Mouse (Mus musculus) brain, embryonic 14.5 days (tissue): ENCODE results near the gene Hsp90aa1. TPM values are rescaled to one million over a fixed set of nuclear protein-coding genes. Genes with fewer than 3 reads are reported as not detected.
"Not testable (repeated sequence)": the region's sequence is repeated elsewhere in the genome, so short reads cannot be mapped to it uniquely, and the experiment has no call there.

Experiments used
- DNase-seq: peaks from one replicate; pipeline ENCODE4 v3.0.0-alpha.2; 2011; ENCODE audit warnings: low read depth
- CTCF ChIP-seq: fragments of 200-500 bp; IDR thresholded peaks from 2 replicates; pipeline ENCODE4 v1.5.1; 2012; ENCODE audit warnings: inconsistent platforms, mild to moderate bottlenecking, moderate library complexity, borderline replicate concordance; ENCODE audit not compliant: insufficient read depth, insufficient read length; ENCODE audit errors: extremely low read depth
- POLR2A ChIP-seq: fragments of 200-500 bp; IDR thresholded peaks from 2 replicates; pipeline ENCODE4 v1.6.1; 2012; ENCODE audit warnings: mild to moderate bottlenecking, inconsistent platforms, borderline replicate concordance; ENCODE audit not compliant: poor library complexity, insufficient read depth, insufficient read length, severe bottlenecking; ENCODE audit errors: extremely low read depth
- polyA plus RNA-seq: library from polyadenylated mRNA; depleted of rRNA; stranded (reverse); fragments of >200 nt; gene quantifications from 2 replicates; pipeline ENCODE4 v1.2.3, GENCODE M21; 2012

The Hsp90aa1 gene
- polyA plus RNA-seq, 1 experiment = 488 TPM

- no peak for DNase-seq
- TF ChIP-seq CTCF (peak; percentile 27; the same call in 1 of the 2 replicates), POLR2A (no peak)
These were observed 11.3 kb upstream of the Hsp90aa1 start for GRCm38 (mm10) chr12:110713784-110714183.

GRCm38 (mm10) chr12:110711270-110711669, 8.7 kb upstream of the Hsp90aa1 start:
- no peak for TF ChIP-seq POLR2A
- TF ChIP-seq CTCF = no peak
- no peak for DNase-seq

DNA sequence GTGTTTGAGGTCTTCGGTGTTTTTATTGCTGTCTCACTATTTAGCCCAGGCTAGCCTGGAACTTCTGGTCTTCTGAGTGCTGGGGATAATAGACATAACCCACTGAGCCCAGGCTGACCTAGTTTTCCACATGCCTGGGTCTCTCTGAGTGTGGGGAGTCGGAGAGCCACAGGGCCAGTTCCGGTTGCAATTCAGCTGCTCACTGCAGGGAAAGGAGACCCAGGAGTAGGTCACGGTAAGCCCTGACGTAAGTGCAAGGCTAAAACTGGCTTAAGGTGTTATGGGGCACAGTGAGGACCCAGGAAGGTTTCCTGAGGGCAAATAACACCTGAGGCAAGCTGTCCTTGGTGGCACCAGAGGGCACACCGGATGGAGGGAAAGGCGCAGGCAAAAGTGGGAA, 4.9 kb upstream of the Hsp90aa1 start:
- no peak for TF ChIP-seq CTCF
- no peak for TF ChIP-seq POLR2A
- no peak for DNase-seq

GRCm38 (mm10) chr12:110706337-110707231, 4.1 kb upstream of the Hsp90aa1 start:
- TF ChIP-seq POLR2A (no peak), CTCF (peak; percentile 14; the same call in 1 of the 2 replicates)
- peak; percentile 82 for DNase-seq

- DNase-seq = not testable (repeated sequence)
These were observed 2.9 kb upstream of the Hsp90aa1 start for GRCm38 (mm10) chr12:110705419-110705818.

DNA sequence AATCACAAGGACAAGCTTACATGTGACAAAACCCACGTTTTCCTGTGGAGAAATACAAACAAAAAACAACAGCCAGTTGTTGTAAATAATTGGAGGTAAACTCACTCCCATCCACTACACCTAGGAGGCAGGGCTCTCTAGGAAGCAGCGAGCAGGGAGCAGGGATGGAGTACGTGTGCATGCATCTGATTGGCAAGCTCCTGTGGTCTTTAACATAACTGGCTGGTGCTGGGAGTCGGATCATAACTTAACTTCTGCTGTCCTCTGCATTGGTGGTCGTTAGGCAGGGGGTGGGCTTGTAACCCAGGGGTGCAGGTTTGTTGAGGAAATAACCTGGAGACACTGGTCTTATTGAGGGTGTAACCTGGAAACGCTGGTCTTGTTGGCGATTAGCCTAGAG, 1.2 kb upstream of the Hsp90aa1 start:
- TF ChIP-seq POLR2A (no peak), CTCF (no peak)
- no peak for DNase-seq

- DNase-seq = peak; percentile 90
- no peak for TF ChIP-seq POLR2A
- peak; percentile 99 for TF ChIP-seq CTCF
These were observed 512 bp upstream of the Hsp90aa1 start for GRCm38 (mm10) chr12:110703008-110703471.

DNA sequence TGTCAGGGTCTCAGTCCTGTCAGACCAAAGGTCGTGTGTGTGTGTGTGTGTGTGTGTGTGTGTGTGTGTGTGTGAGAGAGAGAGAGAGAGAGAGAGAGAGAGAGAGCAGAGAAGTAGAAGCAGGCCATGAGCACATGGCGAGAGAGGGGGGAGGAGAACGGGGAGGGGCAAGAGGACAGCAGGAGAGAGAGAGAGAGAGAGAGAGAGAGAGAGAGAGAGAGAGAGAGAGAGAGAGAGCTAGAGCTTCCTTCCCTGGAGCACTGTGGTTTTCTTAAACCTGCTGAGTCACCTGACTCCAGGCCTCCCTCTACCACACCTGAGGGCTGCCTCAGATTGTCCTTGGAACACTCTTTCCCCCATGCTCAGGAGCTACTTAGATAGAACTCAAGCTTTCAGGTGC, 1.2 kb downstream of the Hsp90aa1 start:
- DNase-seq = not testable (repeated sequence)

DNA sequence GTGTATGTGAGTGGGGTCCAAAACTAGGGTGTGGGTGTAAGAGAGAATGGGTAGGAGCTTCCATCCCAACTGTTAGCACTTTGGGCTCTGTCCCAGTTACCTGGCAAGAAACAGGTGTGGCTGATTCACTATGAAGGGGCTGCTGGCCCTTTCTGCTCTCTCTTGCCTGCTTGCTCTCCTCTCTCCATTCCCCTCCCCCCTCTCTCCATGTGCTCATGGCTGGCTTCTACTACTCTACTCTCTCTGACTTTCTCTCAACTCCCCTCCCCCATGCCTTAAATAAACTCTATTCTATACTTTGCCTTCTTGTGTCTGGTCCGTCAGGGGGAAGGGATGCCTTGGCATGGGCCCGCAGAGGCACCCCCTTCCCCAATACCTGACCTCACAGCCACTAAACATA, 1.8 kb downstream of the Hsp90aa1 start:
- no peak for TF ChIP-seq POLR2A
- TF ChIP-seq CTCF = no peak
- DNase-seq = no peak

- DNase-seq = no peak
- no peak for TF ChIP-seq POLR2A
These were observed 3.4 kb downstream of the Hsp90aa1 start for GRCm38 (mm10) chr12:110699171-110699547.

DNA sequence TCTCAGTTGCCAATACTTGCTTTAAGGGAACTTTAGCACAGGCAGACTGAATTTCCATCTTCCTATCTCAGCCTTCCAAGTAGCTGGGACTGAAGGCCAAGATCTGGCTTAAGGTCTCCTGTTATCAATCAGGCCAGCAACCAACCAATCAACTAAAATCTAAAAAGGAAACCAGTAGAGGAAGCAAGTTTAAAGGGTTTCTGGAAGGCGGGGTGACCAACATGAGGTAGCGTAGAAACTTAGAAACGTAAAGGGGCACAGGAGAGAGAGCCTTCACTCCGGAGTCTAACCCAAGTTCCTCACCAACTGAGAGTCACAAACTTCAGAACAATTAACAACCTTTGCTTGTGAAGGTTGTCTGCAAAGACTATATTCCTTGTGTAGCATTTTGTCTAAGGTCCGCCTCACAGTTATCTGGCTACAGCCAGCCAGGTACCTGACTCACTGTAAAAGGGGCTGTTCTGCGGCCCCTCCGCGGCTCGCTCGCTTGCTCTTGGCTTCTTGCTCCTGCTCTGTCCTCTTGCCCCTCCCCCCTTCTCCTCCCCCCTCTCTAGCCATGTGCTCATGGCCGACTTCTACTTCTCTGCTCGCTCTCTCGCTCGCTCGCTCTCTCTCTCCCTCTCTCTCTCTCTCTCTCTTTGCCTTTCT, 3.9 kb downstream of the Hsp90aa1 start:
- TF ChIP-seq CTCF (no peak), POLR2A (no peak)
- no peak for DNase-seq

GRCm38 (mm10) chr12:110698080-110698479, 4.4 kb downstream of the Hsp90aa1 start:
- DNase-seq = no peak
- no peak for TF ChIP-seq CTCF
- TF ChIP-seq POLR2A = no peak
